Mouse (Mus musculus) kidney, adult 10 weeks (tissue): ENCODE data around the gene Rhobtb3. TPM values are rescaled to one million over a fixed set of nuclear protein-coding genes. Genes with fewer than 3 reads are reported as not detected.

Experiments used
- polyA plus RNA-seq: library from polyadenylated mRNA; stranded (reverse); fragments of 350-450 nt; fragmentation: Illumina TruSeq; extraction: RNeasy Lipid Tissue Mini Kit (QIAGEN cat#74804); gene quantifications from one replicate; pipeline ENCODE4 v1.2.3, GENCODE M21; 2014; ENCODE audit warnings: low read depth, low replicate concordance

Gene Rhobtb3
- polyA plus RNA-seq, result 8.0 TPM

GRCm38 (mm10) chr13:75943189-75944043 lies at the start of gene Rhobtb3:
TSS of gene Rhobtb3 (minus strand) at chr13:75943925.

GRCm38 (mm10) chr13:75966850-75967249 lies 23.1 kb upstream of the Rhobtb3 start, which contains the start of gene Spata9:
TSS of gene Spata9 (plus strand) at chr13:75967150.

GRCm38 (mm10) chr13:75839719-75840481 lies 103.8 kb downstream of the Rhobtb3 start, which contains the start of gene Glrx:
TSS of gene Glrx (plus strand) at chr13:75839868.

Other genes starting within 250 kb of the Rhobtb3 start
- 68.8 TPM for gene Ell2, start 237.2 kb downstream of the Rhobtb3 start, polyA plus RNA-seq
- gene Glrx, start 104.1 kb downstream of the Rhobtb3 start, polyA plus RNA-seq, result 54.3 TPM
- not detected for gene Spata9, start 23.2 kb upstream of the Rhobtb3 start, polyA plus RNA-seq
- gene Rfesd, start 74.8 kb upstream of the Rhobtb3 start, polyA plus RNA-seq, result 89.5 TPM
- not detected for gene Gpr150, start 113.1 kb upstream of the Rhobtb3 start, polyA plus RNA-seq
- 51.6 TPM for gene Arsk, start 154.7 kb upstream of the Rhobtb3 start, polyA plus RNA-seq
- 26.8 TPM for gene Ttc37, start 154.8 kb upstream of the Rhobtb3 start, polyA plus RNA-seq